Mouse (Mus musculus): ENCODE measurements around the gene Ccdc40.

The Ccdc40 gene

DNA sequence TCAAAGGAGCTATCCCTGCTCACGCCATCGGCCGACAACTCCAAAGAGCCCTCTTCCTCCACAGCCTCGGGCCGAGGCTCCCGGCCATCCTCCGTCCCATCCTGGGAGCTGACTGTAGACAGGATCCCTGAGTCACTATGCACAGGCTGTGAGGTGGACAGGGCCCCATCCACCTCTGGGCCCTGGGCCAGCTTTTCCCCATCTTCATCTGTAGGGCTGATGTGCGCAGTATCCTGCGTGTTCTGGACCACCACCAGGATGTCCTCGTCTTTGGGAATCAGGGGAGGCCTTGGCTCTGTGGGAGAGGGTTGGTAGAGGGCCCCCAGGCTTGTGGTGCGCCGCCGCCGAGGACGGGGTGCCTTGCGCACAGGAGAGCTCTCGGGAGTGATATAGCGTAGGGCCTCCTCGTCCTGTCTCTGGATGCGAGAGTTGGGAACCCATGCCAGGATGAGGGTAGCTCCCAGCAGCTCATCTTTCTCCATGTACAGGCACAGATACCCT is 19.5 kb upstream of the Ccdc40 start:
- no peak for DNase-seq (ENCODE audit: low spot score)

DNA sequence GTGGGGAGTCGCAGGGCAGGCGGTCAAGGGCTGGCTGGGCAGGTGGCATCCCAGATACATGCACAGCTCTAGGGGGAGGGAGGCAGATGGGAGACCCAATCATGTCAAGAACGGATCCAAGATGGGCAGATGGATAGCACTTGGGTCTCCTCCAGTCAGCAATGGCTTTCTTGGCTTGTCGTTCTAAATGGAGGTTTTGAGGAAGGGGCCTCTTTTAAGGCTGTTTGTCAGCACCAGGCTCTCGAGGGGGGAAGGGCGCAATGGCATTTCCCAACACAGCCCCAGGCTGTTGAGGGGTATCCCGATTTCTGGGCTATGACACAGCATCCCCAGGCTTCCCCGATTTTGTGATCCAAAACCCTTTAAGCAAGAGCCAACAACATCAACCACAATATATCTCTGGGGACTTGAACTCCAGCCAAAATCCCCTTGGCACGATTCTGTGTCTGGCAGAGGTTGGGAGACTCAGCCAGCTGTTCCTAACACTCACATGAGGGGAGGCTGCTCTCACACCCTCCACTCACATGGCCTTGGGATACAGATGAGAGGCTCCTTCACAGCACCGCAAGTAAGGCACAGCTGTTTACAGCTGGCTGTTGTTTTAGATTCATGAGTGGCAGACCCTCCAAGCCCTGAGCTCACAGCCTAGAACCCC is 18.9 kb upstream of the Ccdc40 start:
- no peak for DNase-seq (ENCODE audit: low spot score)

DNA sequence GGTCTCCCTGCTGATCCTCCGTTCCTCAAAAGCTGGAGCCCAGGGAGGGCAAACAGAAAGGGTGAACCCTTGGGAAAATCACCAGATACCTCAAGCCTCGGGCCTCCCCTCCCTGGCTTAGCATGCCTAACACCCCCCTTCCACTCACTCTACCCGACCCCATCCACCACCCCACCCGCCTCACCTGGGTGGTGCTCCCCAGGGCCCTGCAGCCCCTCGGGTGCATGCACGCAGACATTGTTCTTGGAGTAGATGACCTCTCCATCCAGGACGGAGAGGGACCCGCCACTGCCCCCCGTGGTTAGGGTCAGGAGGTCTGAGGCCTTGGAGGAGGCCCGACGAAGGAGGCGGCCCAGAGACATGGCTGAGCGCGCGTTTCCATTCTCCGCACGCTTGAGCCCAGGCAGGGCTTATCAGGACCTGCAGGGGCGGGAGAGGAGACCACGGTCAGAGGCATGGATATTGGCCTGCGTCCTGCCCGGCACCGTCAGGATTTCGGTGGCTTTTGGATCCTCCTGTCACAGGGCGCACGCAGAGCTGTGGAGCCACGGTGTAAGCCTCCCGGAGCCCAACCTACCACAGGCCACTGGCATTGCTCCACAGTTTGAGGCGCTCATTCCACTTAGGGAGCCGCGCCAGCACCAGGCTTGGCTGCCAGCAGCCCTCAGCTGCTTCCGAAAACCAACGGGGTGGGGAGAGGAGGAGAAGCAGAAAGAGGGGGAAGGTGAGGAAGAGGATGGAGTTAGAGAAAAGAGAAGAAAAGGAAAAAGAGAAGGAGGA is 17.9 kb upstream of the Ccdc40 start:
- DNase-seq (ENCODE audit: low spot score): no peak

DNA sequence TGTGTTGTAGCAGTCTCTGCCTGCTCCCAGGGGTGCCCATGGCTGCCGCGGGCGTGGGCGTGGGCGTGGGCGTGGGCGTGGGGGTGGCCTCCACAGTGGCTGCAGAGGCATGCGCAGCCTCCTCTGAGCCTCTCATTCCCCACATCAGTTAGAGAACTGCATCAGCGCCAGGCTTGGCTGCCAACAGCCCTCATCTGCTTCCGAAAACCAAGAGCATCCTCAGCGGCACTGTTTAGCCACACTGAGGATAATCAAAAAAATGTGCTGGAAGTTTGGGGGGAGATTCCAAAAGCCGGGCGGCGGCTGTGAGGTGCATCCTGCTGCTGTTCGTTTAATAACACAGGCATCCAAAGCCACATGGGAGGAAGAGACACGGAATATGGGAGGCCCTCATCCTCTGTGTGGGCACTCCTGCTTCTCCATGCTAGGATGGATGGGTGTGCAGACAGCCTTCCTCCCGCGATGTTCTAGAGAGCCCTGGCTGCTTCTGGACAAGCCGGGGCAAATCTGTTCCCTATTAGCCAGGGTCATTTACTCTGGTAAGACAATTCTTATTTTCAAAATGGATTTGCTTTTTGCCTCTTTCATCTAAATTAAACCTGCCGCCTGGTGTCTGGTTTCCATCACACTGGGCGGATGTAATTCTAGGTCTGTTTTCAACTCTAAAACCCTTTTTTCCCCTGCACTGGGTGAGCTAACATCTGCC is 16.6 kb upstream of the Ccdc40 start:
- no peak for DNase-seq (ENCODE audit: low spot score)

DNA sequence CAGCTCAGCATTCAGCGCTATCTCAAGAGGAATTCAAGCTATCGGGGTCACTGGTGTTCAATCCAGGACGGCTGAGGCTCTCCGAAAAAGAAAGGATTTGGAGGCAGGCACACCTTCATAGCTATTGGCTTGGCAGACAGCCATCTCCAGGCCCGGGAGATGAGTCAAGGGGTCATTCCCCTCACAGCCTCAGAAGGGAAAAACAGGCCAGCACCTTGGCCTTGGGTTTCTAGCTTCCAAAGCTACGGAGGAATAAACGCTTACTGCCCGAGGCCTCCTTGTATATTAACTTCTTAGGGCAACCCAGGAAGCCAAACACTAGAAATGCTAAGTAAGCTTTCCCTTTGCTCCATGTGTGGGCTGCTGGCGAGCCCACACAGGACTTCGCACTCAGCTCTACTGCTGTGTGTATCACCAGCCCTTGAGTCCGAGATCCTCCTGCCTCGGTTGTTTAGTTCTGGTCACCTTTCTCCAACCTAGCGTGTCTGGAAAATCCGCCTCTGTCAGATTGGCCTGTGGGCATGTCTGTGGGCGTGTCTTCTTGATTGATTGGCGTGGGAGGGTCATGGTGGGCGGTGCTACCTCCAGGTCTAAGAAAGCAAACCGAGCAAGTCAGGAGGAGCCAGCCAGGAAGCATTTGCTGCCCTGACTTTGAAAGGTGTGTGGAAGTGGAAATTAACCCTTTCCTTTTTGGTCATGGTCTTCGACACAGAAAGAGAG is 15.0 kb upstream of the Ccdc40 start:
- peak; percentile 64 for DNase-seq (ENCODE audit: low spot score)

DNA sequence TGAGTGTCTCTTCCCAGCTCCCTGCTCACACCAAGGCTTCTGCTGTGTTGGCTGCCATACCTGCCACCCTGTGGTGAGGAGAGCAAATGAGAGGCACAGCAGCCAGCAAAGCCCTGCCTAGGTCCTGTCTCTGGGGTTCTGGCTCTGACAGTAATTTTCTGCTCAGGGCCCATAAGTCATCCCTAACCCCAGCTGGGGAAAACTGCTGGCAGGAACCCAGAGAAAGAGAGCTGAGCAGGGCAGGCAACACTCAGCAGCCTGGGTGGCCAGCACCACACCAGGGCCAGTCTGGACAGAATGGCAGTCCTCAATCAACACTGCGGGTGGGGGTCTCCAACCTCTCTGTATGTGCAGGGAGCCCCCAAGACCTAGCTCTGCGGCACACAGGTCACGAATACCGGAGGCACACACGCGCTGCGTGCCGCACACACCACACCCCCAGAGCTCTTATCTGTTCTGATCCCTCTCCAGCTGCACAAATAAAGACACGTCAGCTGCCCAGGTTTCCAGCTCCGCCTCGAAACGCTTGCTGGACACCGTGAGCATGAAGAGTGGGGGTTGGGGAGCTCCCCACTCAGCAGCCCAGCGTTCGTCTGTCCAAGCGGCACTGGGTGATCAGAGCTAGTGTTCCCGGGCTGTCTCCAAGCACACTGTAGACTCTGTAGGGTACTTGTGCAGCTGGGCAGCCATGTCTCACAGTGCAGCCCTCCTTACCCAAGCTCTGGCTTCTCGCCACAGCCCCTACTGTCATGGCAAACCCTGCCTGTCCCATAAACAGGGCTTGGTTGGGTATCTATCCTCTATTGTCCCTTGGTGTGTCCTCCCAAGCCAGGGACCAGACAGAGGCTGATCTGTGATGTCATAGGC is 13.1 kb upstream of the Ccdc40 start:
- peak; percentile 86 for DNase-seq (ENCODE audit: low spot score)

DNA sequence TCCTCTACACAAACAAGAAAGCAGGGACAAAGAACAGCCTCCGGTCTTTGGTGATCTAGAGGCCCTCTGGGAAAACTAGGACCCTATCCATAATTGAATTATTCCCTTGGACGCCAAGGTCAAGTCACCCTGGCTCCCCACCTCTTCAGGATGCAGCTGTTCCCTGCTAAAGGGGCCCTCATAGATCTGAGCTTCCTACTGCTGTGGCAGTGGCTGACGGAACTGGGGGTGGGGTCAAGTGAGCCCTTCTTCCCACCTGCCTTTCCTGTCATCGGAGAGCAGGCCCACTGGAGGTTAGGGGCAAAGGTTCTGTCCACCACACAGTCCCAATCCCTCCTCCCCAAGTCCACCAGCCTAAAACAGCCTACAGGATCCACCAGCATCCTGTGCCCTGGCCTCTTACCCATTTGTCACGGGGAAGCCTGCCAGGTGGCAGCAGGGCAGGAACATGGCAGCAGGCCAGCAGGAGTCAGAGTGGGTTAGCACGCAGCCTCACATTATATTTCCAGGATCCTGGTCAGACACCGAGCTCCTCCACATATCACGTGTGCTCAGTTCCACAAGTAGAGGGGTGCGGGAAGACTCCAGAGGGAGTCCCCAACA is 12.4 kb upstream of the Ccdc40 start:
- no peak for DNase-seq (ENCODE audit: low spot score)

DNA sequence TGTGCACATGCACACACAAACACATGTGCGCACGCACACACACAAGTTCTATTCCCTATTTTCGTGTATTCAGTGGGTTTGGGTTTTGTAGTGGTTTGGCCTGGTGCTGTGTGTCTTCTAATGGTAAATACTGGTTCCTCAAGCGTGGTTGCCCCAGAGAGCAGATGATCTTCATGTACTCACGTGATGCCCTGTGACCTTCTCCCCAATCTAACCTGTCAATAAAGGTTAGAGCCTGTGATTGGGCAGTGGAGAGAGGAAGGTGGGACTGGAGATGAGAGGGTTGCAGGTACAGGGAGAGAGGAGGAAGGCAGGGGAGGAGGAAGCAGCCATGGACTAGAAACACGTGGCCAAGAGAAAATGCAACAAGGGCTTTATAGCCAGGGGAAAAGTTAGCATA is 10.5 kb upstream of the Ccdc40 start:
- DNase-seq (ENCODE audit: low spot score): no peak

DNA sequence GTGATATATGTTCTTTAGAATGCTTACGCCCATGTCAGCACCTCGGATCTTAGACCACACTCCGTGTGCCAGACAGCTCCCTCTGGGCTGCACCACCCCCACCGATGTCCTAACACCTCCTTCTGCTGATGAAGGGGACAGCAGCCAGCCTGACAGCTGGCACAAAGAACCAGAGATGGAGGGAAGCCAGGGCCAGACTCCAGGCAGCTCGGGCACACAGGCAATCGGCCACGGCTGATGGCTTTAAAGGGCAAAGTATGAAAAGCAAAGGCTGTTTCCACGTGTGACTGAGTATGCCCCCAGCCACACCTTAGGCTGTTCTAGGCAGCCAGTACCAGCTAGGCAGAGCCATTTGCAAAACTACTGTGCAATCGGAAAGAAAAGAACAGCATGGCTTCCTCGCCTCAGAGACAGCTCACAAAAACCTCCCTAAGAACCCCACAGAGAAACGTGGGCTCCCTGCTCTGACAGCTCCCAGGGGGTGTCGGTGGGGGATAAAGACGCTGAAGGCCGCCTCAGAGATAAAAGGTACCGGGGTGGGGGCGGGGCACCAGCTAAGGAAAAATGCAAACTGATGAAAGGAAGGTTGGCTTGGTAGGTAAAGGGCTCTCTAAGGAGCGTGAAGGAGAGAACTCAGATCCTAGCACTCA is 8.4 kb upstream of the Ccdc40 start:
- no peak for DNase-seq (ENCODE audit: low spot score)

DNA sequence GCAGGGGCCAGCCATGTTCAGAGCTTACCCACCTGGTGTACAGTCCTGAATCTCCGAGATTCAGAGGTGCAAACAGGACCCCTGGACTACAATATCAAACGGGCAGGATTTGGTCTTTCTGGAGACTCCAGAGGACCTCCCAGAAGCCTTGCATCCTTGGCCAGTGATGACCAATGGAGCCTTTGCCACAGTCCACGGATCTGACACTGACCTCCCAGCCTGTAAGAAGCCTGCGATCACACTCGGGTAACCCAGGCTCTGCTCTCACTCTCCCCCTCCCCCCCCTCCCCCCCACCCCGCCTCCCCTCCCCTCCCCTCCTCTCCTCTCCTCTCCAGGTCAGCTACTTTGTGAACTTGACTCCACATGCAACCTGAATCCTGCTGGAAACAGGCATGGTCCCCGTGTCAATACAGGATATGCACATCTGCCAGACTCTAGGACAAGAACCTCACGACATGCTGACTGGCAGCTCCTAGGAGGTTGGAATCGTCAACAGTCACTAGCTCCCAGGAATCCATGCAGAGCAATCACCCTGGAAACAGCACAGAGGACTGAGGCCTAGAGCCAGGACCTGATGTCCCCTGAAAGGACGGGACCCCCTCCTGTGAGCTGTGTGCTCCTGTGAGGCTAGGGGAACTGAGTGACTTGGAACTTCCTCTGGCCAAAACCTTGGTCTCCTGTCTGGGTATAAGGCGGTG is 6.4 kb upstream of the Ccdc40 start:
- DNase-seq (ENCODE audit: low spot score): no peak

DNA sequence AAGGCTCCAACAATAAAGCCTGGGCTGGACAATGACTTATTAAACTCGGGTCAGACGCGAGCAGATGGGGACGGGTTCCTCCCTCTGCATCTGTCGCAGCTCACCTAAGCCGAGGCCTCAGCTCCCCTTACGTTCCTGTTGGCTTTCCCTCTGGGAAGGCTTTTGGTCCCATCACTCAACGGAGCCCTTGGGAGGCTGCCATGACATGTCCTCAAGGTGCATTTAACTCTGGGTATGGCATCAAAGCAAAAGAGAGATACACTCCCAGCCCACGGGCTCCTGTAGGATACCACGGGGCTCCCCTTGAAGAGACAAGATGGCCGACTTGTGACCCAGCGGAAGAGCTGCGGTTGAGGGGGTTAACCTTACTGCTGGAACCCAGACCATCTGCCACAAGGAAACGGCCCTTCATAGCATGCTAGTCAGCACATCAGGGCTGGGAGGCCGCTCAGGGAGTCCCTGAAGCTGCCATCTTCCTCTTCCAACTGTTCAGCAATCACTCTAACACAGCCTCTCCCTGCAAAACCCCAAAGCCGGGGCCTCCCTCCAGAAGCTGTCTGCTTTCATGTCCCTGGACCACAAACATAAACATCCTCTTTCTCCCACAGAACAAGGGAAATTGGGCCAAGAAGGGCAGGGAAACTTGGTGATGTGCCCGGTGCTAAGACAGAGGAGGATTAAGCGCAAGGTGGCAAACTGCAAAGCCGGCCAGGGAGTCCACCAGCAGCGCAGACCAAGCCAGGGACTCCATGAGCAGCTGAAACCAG is 5.1 kb upstream of the Ccdc40 start:
- DNase-seq (ENCODE audit: low spot score): no peak

DNA sequence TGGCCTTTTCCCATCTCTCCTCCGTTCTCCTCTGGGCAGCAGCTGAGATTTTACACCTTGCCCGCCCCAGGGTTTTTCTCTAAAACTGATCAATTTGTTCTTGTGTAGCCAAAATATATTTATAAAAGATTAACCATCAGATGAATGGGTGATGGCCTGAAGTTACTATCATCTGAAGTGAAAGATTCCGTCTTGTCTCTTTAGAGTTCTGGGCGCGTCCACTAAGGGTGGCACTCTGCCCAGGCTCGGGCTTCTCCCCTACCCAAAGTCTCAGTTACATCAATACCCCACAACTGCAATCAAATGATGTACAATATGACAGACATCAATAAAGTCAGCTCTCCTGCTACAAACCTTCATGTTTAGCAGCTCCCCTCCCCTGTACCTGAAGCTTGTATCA is 3.4 kb upstream of the Ccdc40 start:
- no peak for DNase-seq (ENCODE audit: low spot score)

DNA sequence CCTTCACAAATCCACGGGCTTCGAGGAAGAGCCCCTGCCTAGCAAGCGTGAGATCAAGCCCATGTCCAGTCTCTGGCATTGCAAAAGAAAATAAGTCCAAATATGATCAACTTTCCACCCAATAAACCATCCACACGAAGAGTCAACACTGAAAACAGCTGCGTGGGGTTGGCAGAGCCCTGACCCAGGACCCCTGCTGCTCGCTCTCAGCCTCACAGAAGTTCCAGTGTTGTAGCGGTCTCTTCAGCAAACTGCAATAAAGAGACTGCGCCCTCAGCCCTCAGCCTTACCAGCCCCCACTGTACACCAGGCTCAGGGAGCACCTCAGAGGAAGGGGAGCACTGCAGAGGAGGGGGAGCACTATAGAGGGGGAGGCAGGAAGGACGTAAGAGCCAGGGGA is 2.7 kb upstream of the Ccdc40 start:
- DNase-seq (ENCODE audit: low spot score): no peak

DNA sequence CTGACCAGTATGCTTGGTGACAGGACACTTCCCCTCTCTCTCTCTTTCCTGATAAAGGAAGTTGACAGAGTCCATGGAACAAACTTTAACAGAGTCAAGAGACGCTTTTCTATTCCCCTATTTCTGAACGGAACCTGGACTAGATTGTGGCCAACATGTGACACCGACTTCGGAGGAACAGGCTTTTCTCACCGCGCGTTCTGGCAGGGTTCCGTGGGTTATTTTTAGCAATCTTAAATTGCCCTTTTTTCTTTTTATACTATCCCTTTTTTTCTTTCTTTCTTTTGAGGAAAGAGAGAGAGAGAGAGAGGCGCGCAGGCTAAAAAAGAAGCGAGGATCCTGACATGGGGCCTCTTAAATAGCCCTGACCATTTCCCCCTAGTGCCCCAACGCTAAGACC is 781 bp upstream of the Ccdc40 start:
- no peak for DNase-seq (ENCODE audit: low spot score)

DNA sequence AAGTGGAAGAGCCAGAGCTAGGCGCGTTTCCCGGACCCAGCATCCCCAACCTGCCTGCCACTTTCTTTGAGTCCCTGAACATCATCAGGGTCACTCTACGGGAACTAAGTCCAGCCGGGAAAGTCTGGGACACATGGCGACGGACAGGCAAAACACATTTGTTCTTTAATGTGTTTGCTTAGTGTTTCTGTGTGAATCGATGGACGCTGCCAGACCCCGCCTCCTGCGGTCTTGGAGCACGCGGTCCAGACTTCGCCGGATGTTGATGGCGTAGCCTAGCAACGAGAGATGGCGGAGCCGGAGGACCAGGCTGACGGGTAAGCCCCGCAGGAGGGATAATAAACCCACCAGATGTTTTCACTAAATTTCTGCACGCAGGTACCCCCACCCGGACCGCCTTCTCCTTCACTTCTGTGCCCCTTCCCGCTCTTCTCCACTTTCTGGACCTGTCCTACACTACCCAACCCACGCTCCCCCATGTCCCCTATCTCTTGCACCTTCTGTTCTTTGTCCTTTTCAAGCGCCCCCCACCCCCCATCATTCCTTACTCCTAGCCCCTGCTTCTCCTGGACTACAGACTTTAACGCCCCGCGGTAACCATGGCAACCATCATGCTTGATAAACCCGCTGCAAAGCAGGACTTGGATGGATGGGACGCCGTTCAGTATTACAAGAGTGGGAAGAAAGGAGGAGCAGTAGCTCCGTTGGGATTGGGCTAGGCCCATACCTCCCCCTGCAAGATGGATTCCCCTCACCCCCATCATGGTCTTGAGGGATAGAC is 664 bp downstream of the Ccdc40 start:
- peak; percentile 70 for DNase-seq (ENCODE audit: low spot score)

DNA sequence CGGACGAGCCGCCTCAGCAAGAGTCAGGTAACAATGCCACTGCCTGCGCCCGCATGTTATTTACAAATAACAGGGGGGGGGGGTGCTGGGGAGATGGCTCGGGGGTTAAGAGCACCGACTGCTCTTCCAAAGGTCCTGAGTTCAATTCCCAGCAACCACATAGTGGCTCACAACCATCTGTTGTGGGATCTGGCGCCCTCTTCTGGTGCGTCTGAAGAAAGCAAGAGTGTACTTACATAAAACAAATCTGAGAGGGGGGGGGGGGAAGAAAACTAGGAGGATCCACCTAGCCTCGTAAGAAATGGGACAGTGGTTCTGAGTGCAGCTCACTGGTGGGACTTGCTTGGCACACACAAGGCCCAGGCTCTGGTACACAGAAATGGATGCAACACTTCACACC is 6.4 kb downstream of the Ccdc40 start:
- no peak for DNase-seq (ENCODE audit: low spot score)

DNA sequence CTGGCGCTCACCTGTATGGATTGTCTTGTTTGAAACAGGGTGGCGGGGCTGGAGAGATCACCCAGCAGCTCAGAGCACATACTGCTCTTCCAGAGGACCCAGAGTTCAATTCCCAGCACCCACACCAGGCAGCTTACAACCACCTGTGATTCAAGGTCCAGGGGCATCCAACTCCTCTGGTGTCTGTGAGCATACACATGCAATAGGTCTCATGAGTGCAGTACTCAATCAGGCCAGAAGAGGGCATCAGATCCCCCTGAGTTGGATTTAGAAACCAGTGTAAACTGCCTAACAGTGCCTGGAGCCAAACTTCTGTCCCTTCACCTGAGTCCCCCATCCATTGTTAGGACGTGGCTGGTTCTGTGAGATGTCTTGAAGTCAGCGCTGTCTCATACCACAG is 7.2 kb downstream of the Ccdc40 start:
- no peak for DNase-seq (ENCODE audit: low spot score)

DNA sequence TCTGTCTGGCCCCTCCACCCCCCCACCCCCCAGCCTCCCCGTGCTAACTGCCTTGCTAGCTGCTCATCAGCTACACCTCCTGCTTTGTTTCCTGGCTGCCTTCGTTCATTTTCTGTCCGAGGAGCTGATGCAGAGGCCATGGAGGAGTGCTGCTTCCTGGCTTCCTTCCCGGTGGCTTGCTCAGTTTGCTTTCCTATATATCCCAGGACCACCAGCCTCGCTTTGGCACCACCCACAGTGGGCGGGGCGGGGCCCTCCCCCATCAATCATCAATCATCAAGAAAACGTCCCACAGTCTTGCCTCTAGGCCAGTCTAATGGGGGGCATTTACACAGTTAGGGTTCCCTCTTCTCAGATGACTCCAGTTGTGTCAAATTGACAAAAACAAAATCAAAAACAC is 8.0 kb downstream of the Ccdc40 start:
- no peak for DNase-seq (ENCODE audit: low spot score)

Measured in yolk sac, embryonic 10.5 days (tissue).